Mouse (Mus musculus): ENCODE data around the gene Ccr9.

- TF ChIP-seq CTCF (IDR thresholded peaks at IDR 0.05; ENCODE audit: low read depth, low read length) (no peak), POLR2A (IDR thresholded peaks at IDR 0.05; ENCODE audit: insufficient read depth, low read length) (no peak), EP300 (IDR thresholded peaks at IDR 0.05; ENCODE audit: insufficient read depth, low read depth, low read length) (no peak)
Observed at GRCm38 (mm10) chr9:123731271-123731670, 53.0 kb downstream of the Ccr9 start.

All from ES-Bruce4 (cell line).